Mouse (Mus musculus) cortical plate, adult 2 months (tissue): ENCODE data around the gene Psmd14.

Experiments used
- CTCF ChIP-seq: fragments of 200-500 bp; IDR thresholded peaks from 2 replicates; pipeline ENCODE4 v1.5.1; 2011; ENCODE audit warnings: mild to moderate bottlenecking, control low read depth, low read length; ENCODE audit not compliant: insufficient read depth; ENCODE audit errors: extremely low read depth
- POLR2A ChIP-seq: fragments of 200-500 bp; IDR thresholded peaks from 2 replicates; pipeline ENCODE4 v1.6.1; 2011; ENCODE audit warnings: mild to moderate bottlenecking, low read length, control low read depth; ENCODE audit not compliant: insufficient read depth; ENCODE audit errors: extremely low read depth

- TF ChIP-seq POLR2A = peak; percentile 43; the same call in 1 of the 2 replicates
- TF ChIP-seq CTCF = no peak
Measured at GRCm38 (mm10) chr2:61815583-61816313, 104.3 kb downstream of the Psmd14 start.
